Mouse (Mus musculus) C2C12 (cell line): ENCODE results near the gene Rbm20. TPM values are rescaled to one million over a fixed set of nuclear protein-coding genes. Genes with fewer than 3 reads are reported as not detected.
"Not testable (repeated sequence)": the region's sequence is repeated elsewhere in the genome, so short reads cannot be mapped to it uniquely, and the experiment has no call there.

Experiments
- H3K27me3 ChIP-seq: one replicate; pipeline ENCODE4 v1.6.1; 2011; ENCODE audit not compliant: control insufficient read depth, insufficient read depth, insufficient read length
- H3K36me3 ChIP-seq: one replicate; pipeline ENCODE4 v1.6.1; 2011; ENCODE audit not compliant: control insufficient read depth, insufficient read depth
- H3K4me3 ChIP-seq: one replicate; pipeline ENCODE4 v1.5.1; 2011; ENCODE audit warnings: mild to moderate bottlenecking, control low read depth; ENCODE audit not compliant: poor library complexity, insufficient read depth, severe bottlenecking
- H3K79me2 ChIP-seq: one replicate; pipeline ENCODE4 v1.6.1; 2011; ENCODE audit not compliant: control insufficient read depth, insufficient read depth
- H3K79me3 ChIP-seq: one replicate; pipeline ENCODE4 v1.6.1; 2011; ENCODE audit warnings: low read depth, control low read depth
- H3ac ChIP-seq: one replicate; pipeline ENCODE3; 2011; ENCODE audit warnings: low read depth; ENCODE audit not compliant: control insufficient read depth, insufficient read length
- CEBPB ChIP-seq: IDR thresholded peaks from one replicate; pipeline ENCODE4 v1.6.1; 2011; ENCODE audit warnings: low read depth, mild to moderate bottlenecking, control low read depth, moderate library complexity
- CTCF ChIP-seq: IDR thresholded peaks from one replicate; pipeline ENCODE4 v1.5.1; 2011; ENCODE audit not compliant: control insufficient read depth, insufficient read depth, insufficient read length
- FOSL1 ChIP-seq: IDR thresholded peaks from one replicate; pipeline ENCODE4 v1.8.0; 2011; ENCODE audit warnings: mild to moderate bottlenecking, low read length; ENCODE audit not compliant: poor library complexity, insufficient read depth, severe bottlenecking
- MAX ChIP-seq: IDR thresholded peaks from one replicate; pipeline ENCODE4 v1.6.1; 2011; ENCODE audit warnings: mild to moderate bottlenecking, control low read depth
- MYOD1 ChIP-seq: IDR thresholded peaks from one replicate; pipeline ENCODE4 v1.6.1; 2011; ENCODE audit warnings: low read depth; ENCODE audit not compliant: control insufficient read depth, insufficient read length
- MYOG ChIP-seq: IDR thresholded peaks from one replicate; pipeline ENCODE4 v1.6.1; 2011; ENCODE audit not compliant: control insufficient read depth, insufficient read length; ENCODE audit errors: extremely low read depth
- USF1 ChIP-seq: IDR thresholded peaks from one replicate; pipeline ENCODE4 v1.6.1; 2011; ENCODE audit warnings: low read depth, mild to moderate bottlenecking, control low read depth, moderate library complexity
- polyA plus RNA-seq: library from polyadenylated mRNA; unstranded; fragments of >200 nt; fragmentation: generic; extraction: Trizol; gene quantifications from one replicate; pipeline ENCODE4 v1.2.1, GENCODE M21; 2012; ENCODE audit warnings: missing spikeins

Rbm20 gene
- polyA plus RNA-seq, 1 experiment = 23.1 TPM

DNA sequence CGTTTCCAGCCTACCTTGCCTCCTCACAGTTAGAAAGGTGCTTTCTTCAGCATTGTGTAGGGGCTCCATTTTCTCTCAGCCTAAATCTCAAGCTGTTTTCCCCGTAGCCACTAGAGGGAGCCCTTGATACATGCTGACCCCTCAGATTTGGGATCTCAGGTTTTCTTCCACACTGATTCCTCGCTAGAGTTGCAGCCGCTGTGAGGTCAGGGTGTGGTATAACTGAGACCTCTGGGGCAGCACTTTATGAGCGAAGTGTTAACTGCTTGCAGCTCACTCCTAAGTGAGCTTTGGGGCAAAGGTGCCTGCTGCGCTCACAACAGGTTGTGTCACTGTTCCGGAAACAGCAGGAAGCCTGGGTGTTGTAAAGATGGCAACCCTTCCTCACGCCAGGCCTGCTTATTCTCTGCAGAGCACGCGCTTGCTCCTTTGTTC is 28.3 kb upstream of the Rbm20 start:
- Histone ChIP-seq H3K27me3 (no peaks in the 10 kb centered on the region), H3ac (no peak overlapping the region), H3K36me3 (peaks cover 29% of the 10 kb centered on the region), H3K79me2 (no peaks in the 10 kb centered on the region), H3K4me3 (no peak overlapping the region), H3K79me3 (no peaks in the 10 kb centered on the region)
- TF ChIP-seq CTCF (peak; percentile 61), MAX (no peak)

DNA sequence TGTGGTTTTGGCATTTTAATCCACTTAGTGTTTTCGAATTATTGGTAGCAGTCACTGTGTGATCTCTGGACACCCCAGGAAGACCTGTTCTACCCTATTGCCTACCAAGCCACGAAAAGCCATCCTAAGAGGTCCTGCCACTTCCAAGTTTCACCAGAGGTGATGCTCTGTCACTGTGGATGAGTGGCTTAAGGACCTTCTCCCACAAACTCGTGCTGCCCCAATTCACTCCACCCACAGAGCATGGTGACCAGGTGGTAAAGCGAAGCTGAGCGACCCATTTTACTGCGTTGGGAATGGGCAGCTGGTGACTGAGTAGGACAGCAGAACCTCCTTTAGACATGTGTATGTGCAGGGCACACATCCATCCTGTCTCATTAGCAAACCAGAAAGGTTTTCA is 27.7 kb upstream of the Rbm20 start:
- TF ChIP-seq MAX (no peak), CTCF (peak; percentile 43)
- no peak overlapping the region for H3K4me3 ChIP-seq
- no peaks in the 10 kb centered on the region for H3K27me3 ChIP-seq
- no peaks in the 10 kb centered on the region for H3K79me2 ChIP-seq
- no peak overlapping the region for H3ac ChIP-seq
- H3K36me3 ChIP-seq = peaks cover 24% of the 10 kb centered on the region
- H3K79me3 ChIP-seq = no peaks in the 10 kb centered on the region

DNA sequence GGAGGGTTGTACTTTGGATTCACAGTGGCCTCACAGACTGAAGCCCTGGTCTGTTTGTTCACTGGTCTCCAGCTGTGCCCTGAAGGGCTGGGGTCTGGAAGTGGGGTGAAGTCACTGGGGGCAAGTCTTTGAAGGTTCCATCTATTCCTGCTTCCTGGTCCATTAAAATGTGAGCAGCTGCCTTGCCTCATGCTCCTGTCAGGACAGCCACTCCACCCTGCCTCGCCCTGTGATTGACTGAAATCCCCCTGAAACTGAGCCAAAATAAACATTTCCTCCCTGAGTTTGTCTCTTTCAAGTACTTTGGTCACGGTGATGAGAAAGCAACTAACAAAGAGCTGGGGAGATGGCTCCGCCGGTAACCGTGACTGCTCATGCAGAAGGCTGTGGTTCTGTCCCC is 27.3 kb upstream of the Rbm20 start:
- TF ChIP-seq MYOG = no peak
- peak; percentile 36 for TF ChIP-seq MYOD1
- Histone ChIP-seq H3K79me2 (no peaks in the 10 kb centered on the region), H3K79me3 (no peaks in the 10 kb centered on the region), H3K27me3 (no peaks in the 10 kb centered on the region), H3ac (no peak overlapping the region), H3K36me3 (peaks cover 20% of the 10 kb centered on the region), H3K4me3 (no peak overlapping the region)

DNA sequence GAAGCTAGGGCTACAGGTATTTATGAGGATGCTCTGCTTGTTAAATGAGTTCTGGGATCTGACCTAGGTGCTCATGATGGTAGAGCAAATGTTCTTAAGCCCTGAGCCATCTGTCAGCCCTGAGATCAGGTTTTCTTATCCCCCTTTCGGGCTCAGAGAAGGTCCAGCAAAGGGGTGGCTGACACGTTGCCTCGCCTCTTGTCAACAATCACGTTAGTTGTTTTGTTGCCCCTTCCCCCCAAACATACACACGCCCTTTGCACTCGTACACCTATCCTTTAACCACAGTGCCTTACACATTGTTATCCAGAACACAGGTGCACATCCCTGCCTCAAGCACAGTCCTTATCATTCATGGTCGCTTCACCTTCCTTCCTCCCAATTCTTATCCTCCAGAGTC is 26.2 kb upstream of the Rbm20 start:
- Histone ChIP-seq H3K36me3 (peaks cover 9% of the 10 kb centered on the region), H3K79me2 (no peaks in the 10 kb centered on the region), H3K27me3 (no peaks in the 10 kb centered on the region), H3K79me3 (no peaks in the 10 kb centered on the region), H3K4me3 (no peak overlapping the region), H3ac (no peak overlapping the region)
- no peak for TF ChIP-seq CEBPB
- no peak for TF ChIP-seq MYOG
- TF ChIP-seq MAX = no peak
- TF ChIP-seq MYOD1 = no peak
- TF ChIP-seq CTCF = no peak
- no peak for TF ChIP-seq FOSL1
- TF ChIP-seq USF1 = no peak

DNA sequence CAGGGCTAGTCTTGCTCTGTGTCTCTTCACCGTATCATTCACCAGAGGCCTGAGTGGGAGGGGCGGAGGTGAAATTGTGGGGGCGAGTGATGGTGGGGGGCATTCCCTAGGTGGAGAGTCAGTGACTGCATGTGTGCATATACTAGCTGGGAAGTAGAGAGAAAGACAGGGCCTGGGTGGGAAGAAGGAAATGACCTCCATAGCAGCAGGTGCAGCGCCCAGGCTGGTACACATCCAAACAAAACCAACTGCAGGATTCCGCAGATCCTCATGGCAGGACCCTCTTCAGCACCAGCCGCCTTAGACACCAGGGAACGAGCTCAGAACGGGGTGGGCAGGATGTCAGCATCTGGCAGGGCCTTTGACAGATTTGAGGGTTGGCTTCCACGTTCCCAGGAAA is 24.8 kb upstream of the Rbm20 start:
- H3K4me3 ChIP-seq = no peak overlapping the region
- no peak for TF ChIP-seq CEBPB
- TF ChIP-seq FOSL1 = no peak
- no peak for TF ChIP-seq MYOG
- no peak for TF ChIP-seq USF1
- TF ChIP-seq MYOD1 = no peak
- TF ChIP-seq CTCF = no peak
- TF ChIP-seq MAX = no peak

DNA sequence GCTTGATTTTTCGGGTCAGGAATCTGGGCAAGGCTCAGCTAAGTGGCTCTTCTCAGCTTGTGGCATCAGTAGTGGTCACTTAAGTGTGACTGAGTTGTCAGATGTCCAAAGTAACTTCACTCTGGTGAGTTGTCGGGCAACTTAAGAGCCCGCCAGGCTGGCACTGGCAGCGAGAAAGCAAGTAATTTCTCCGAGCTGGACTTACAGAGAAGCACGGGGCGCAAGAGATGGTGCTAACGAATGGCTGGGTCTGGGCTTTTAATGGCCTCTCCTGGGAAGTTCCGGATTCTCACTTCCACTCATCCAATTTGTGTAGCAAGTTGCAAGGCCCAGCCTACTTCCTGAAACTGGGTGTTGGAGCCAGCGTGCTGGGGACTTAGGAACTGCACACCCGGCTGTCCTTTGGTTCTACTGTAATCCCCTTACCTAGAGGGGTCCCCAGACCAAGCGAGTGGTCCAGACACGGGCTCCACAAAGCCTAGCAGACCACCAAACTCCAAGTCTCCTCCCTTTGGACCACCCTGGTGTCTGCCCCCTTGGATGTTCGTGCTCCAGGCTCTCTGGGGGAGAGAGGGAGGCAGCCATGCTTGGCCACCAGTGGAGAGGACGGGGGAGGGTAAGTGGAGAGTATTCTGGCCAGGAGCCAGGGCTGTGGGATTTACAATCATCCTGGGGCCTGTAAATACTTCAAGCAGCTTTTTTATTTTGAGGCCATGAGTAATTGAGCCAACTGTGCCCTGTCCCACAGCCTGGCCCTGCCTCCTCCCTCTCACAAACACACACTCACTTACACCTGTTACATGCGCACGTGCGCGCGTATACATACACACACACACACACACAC is 23.3 kb upstream of the Rbm20 start:
- TF ChIP-seq CEBPB (no peak), MYOD1 (peak; percentile 78), MAX (no peak), CTCF (no peak)
- Histone ChIP-seq H3K4me3 (no peak overlapping the region), H3K79me3 (no peaks in the 10 kb centered on the region), H3K79me2 (no peaks in the 10 kb centered on the region), H3K27me3 (no peaks in the 10 kb centered on the region), H3K36me3 (no peaks in the 10 kb centered on the region), H3ac (no peak overlapping the region)

More for the DNA sequence above, 24.8 kb upstream of the Rbm20 start:
- H3K79me2 ChIP-seq = no peaks in the 10 kb centered on the region
- no peak overlapping the region for H3ac ChIP-seq
- no peaks in the 10 kb centered on the region for H3K27me3 ChIP-seq
- no peaks in the 10 kb centered on the region for H3K36me3 ChIP-seq
- no peaks in the 10 kb centered on the region for H3K79me3 ChIP-seq

DNA sequence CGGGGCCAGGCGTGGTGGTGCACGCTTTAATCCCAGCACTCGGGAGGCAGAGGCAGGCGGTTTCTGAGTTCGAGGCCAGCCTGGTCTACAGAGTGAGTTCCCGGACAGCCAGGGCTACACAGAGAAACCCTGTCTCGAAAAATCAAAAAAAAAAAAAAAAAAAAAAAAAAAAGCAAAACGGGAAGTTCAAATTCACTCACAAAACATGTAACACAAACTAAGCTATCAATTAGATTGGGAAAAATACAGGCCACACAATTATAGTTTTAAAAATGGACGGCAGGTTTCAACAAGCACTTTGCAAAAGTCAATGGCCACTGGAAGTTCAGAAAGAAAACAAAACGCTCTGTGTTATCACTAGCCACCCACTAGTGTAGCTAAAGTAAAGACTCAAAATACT is 20.7 kb upstream of the Rbm20 start:
- not testable (repeated sequence) for H3K79me3 ChIP-seq, H3ac ChIP-seq, H3K4me3 ChIP-seq, H3K79me2 ChIP-seq, H3K27me3 ChIP-seq, H3K36me3 ChIP-seq
